17 mouse cellular contexts compared by ENCODE assay signal in the genomic region with DNA sequence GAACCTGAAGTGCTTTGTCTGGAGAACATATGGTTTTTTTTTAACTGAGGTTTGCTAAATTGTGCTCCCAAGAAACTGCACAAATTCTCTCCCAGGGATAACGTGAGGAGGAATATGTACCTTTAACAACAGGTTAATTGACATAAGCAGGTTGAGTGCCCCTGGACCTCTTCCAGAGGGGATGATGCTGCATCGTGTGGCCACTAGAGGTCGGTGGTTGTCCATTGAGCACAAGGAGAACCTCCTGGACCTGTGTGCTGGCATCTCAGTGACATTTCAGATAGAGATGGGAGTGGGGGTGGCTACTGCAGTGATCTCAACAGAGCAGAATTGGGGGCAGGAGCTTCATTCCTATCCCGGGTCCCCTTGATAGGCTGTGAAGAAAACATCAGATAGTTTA. TPM values are rescaled to one million over a fixed set of nuclear protein-coding genes. Genes with fewer than 3 reads are reported as not detected.
DNase-seq lines count a peak whose midpoint lies in the region; ATAC-seq and TF ChIP-seq lines count a peak whose summit lies in the region.
"Not testable (repeated sequence)": the region's sequence is repeated elsewhere in the genome, so short reads cannot be mapped to it uniquely, and the experiment has no call there.
"Had no signal": no experiment of that assay in that cellular context is flagged by ENCODE, and none has a peak within 500 bp of the region (broad histone marks: within the 10 kb centered on the region; RNA-seq: fewer than 3 reads in every experiment).

No protein-coding gene starts in this region.

- ATAC-seq in lung, postnatal 0 days, result not testable (repeated sequence)

- peak; percentile 15 for TF ChIP-seq RAD21 in MEL (IDR thresholded peaks at IDR 0.05; ENCODE audit: low read depth, low read length)

- H3K27ac ChIP-seq in MEL (ENCODE audit: control insufficient read depth, low read depth, low read length); left cerebral cortex, adult 2 months; lung, postnatal 0 days (ENCODE audit: low read length): not testable (repeated sequence)

- H3K4me1 ChIP-seq in MEL (ENCODE audit: control insufficient read depth in 1 of 2, insufficient read depth in 2 of 2, low read length in 2 of 2); lung, postnatal 0 days (ENCODE audit: insufficient read depth, low read depth, low read length): not testable (repeated sequence)

- peak; percentile 27 to 51 (median 38); a peak in 5 of 6 replicates for TF ChIP-seq CTCF in MEL (IDR thresholded peaks at IDR 0.05 in 2 of 3, conservative IDR thresholded peaks at IDR 0.05 in 1 of 3; ENCODE audit: control insufficient read depth in 1 of 3, insufficient read depth in 1 of 3, low read depth in 2 of 3, low read length in 3 of 3, poor library complexity in 1 of 3, severe bottlenecking in 1 of 3)
- TF ChIP-seq CTCF in left cerebral cortex, adult 2 months (IDR thresholded peaks at IDR 0.05), result peak; percentile 28
- peak; percentile 34 for TF ChIP-seq CTCF in lung, postnatal 0 days (IDR thresholded peaks at IDR 0.05)

- TF ChIP-seq POLR2A in MEL (IDR thresholded peaks at IDR 0.05; ENCODE audit: control insufficient read depth in 1 of 2, insufficient read depth in 1 of 2, low read depth in 1 of 2, low read length in 2 of 2, poor library complexity in 1 of 2), result not testable (repeated sequence)

- H3K27me3 ChIP-seq in MEL (ENCODE audit: control insufficient read depth in 1 of 2, insufficient read depth in 2 of 2, low read length in 2 of 2); lung, postnatal 0 days (replicated peaks; ENCODE audit: insufficient read depth, low read length): not testable (repeated sequence)

- DNase-seq in MEL (ENCODE audit: low read depth, low spot score); left cerebral cortex, adult 2 months (ENCODE audit: extremely low spot score in 1 of 2, low spot score in 2 of 2); lung, postnatal 0 days (ENCODE audit: low spot score): not testable (repeated sequence)
- peak; percentile 45 to 48 for DNase-seq in adrenal gland, postnatal 36 days
- DNase-seq in cerebellum, adult 9-11 months, result peak; percentile 59
- DNase-seq in gastrocnemius, postnatal 10 days, result peak; percentile 18
- DNase-seq in kidney, adult 9 months, result peak; percentile 76
- peak; percentile 4 for DNase-seq in thymus, postnatal 25 days

- H3K79me2 ChIP-seq in MEL (ENCODE audit: control insufficient read depth, insufficient read depth, low read length, poor library complexity), result not testable (repeated sequence)

- H3K9ac ChIP-seq in MEL (ENCODE audit: control insufficient read depth, low read depth, low read length, poor library complexity, severe bottlenecking); lung, postnatal 0 days (replicated peaks; ENCODE audit: low read depth): not testable (repeated sequence)

- intact Hi-C loops in left cerebral cortex, adult 2 months (cut with DNase I), result not testable (repeated sequence)

- WGBS in lung, postnatal 0 days, result 42% methylated on average over 4 of the region's 4 CpGs

- not testable (repeated sequence) for H3K36me3 ChIP-seq in MEL (ENCODE audit: control insufficient read depth in 1 of 2, insufficient read depth in 2 of 2, low read length in 2 of 2); lung, postnatal 0 days (ENCODE audit: insufficient read depth, low read length)

- TF ChIP-seq EP300 in MEL (IDR thresholded peaks at IDR 0.05; ENCODE audit: low read depth in 1 of 2, low read length in 2 of 2); lung, postnatal 0 days (IDR thresholded peaks at IDR 0.05): not testable (repeated sequence)

- H3K4me3 ChIP-seq in MEL (ENCODE audit: control insufficient read depth in 1 of 2, insufficient read depth in 1 of 2, low read depth in 2 of 2, low read length in 2 of 2); left cerebral cortex, adult 2 months; lung, postnatal 0 days (ENCODE audit: low read depth, low read length): not testable (repeated sequence)

- H3K4me2 ChIP-seq in lung, postnatal 0 days (replicated peaks; ENCODE audit: low read depth, low read length), result not testable (repeated sequence)

- H3K9me3 ChIP-seq in MEL (replicated peaks; ENCODE audit: insufficient read depth, low read length); lung, postnatal 0 days (ENCODE audit: low read length): not testable (repeated sequence)

TF ChIP-seq in MEL, 35 proteins besides CTCF, POLR2A, EP300 and RAD21:
- TF ChIP-seq SMC3 (IDR thresholded peaks at IDR 0.05; ENCODE audit: low read depth, low read length), result peak; percentile 27

RNA-seq across cellular contexts. Expression of gene Gm6309, which starts 2.2 kb away (rescaled TPM):
- not detected in 2 replicates for total RNA-seq in MEL (2012; rRNA removed)
- polyA plus RNA-seq in MEL (2012; ENCODE audit: insufficient read depth in 1 of 2, insufficient read length in 2 of 2, low read depth in 1 of 2, low replicate concordance in 2 of 2, missing spikeins in 1 of 2), result not detected
- total RNA-seq in adrenal gland, postnatal 36 days (2021), result not detected
- total RNA-seq in gastrocnemius, postnatal 10 days (2021), result not detected
- total RNA-seq in left cerebral cortex, adult 2 months (2021), result not detected
- not detected in 2 replicates for polyA plus RNA-seq in lung, postnatal 0 days (2015; fragmentation: Nextera tagmentation; extraction: Ambion mirVana)
- total RNA-seq: layer of hippocampus, adult 8-10 months had no signal
- polyA plus RNA-seq: CD4-positive, CD25-positive, alpha-beta regulatory T cell, adult 4 months; forebrain, embryonic 14.5 days; heart, embryonic 15.5 days; hindbrain, embryonic 10.5 days; intestine, embryonic 14.5 days; limb, embryonic 14.5 days; midbrain, embryonic 11.5 days; neural tube, embryonic 14.5 days had no signal

RNA-seq across cellular contexts. Expression of gene 1700001J03Rik, which starts 12.4 kb away (rescaled TPM):
- not detected in 2 replicates for total RNA-seq in MEL (2012; rRNA removed)
- polyA plus RNA-seq in MEL (2012; ENCODE audit: insufficient read depth in 1 of 2, insufficient read length in 2 of 2, low read depth in 1 of 2, low replicate concordance in 2 of 2, missing spikeins in 1 of 2), result under 1 TPM in 1 of 2 experiments, not detected in 1; 0.18 TPM
- total RNA-seq in adrenal gland, postnatal 36 days (2021), result under 1 TPM; 0.53 to 0.95 TPM
- total RNA-seq in gastrocnemius, postnatal 10 days (2021), result under 1 TPM; 0.65 to 0.87 TPM
- 1 to 10 TPM; 1.2 to 1.7 TPM for total RNA-seq in left cerebral cortex, adult 2 months (2021)
- polyA plus RNA-seq in lung, postnatal 0 days (2015; fragmentation: Nextera tagmentation; extraction: Ambion mirVana), result 0.36 TPM in 1 of 2 replicates, not detected in the other
- polyA plus RNA-seq: forebrain, embryonic 14.5 days; heart, embryonic 15.5 days; intestine, embryonic 14.5 days; midbrain, embryonic 11.5 days; neural tube, embryonic 14.5 days had no signal

RNA-seq across cellular contexts. Expression of gene Gm5565, which starts 12.4 kb away (rescaled TPM):
- total RNA-seq in MEL (2012; rRNA removed), result not detected in 2 replicates
- polyA plus RNA-seq in MEL (2012; ENCODE audit: insufficient read depth in 1 of 2, insufficient read length in 2 of 2, low read depth in 1 of 2, low replicate concordance in 2 of 2, missing spikeins in 1 of 2), result not detected
- total RNA-seq in adrenal gland, postnatal 36 days (2021), result not detected
- not detected for total RNA-seq in gastrocnemius, postnatal 10 days (2021)
- total RNA-seq in left cerebral cortex, adult 2 months (2021), result not detected
- not detected in 2 replicates for polyA plus RNA-seq in lung, postnatal 0 days (2015; fragmentation: Nextera tagmentation; extraction: Ambion mirVana)
- total RNA-seq: layer of hippocampus, adult 8-10 months had no signal
- polyA plus RNA-seq: CD4-positive, CD25-positive, alpha-beta regulatory T cell, adult 4 months; forebrain, embryonic 14.5 days; heart, embryonic 15.5 days; hindbrain, embryonic 10.5 days; intestine, embryonic 14.5 days; limb, embryonic 14.5 days; midbrain, embryonic 11.5 days; neural tube, embryonic 14.5 days had no signal

RNA-seq across cellular contexts. Expression of gene Rnf6, which starts 48.6 kb away (rescaled TPM):
- total RNA-seq in MEL (2012; rRNA removed), result 52.5 and 57.3 TPM in 2 replicates
- polyA plus RNA-seq in MEL (2012; ENCODE audit: insufficient read depth in 1 of 2, insufficient read length in 2 of 2, low read depth in 1 of 2, low replicate concordance in 2 of 2, missing spikeins in 1 of 2), result 10 to 100 TPM; 44.9 to 70.1 TPM
- 10 to 100 TPM; 49.3 to 60.3 TPM for total RNA-seq in adrenal gland, postnatal 36 days (2021)
- 10 to 100 TPM; 38.7 to 43.0 TPM for total RNA-seq in gastrocnemius, postnatal 10 days (2021)
- total RNA-seq in left cerebral cortex, adult 2 months (2021), result 10 to 100 TPM; 76.0 to 80.1 TPM
- 42.6 and 44.9 TPM in 2 replicates for polyA plus RNA-seq in lung, postnatal 0 days (2015; fragmentation: Nextera tagmentation; extraction: Ambion mirVana)

RNA-seq across cellular contexts. Expression of gene Cdk8, which starts 58.3 kb away (rescaled TPM):
- total RNA-seq in MEL (2012; rRNA removed), result 151 and 154 TPM in 2 replicates
- polyA plus RNA-seq in MEL (2012; ENCODE audit: insufficient read depth in 1 of 2, insufficient read length in 2 of 2, low read depth in 1 of 2, low replicate concordance in 2 of 2, missing spikeins in 1 of 2), result 100 to 1,000 TPM; 139 to 745 TPM
- total RNA-seq in adrenal gland, postnatal 36 days (2021), result 10 to 100 TPM; 43.0 to 78.1 TPM
- total RNA-seq in gastrocnemius, postnatal 10 days (2021), result 10 to 100 TPM; 20.5 to 27.2 TPM
- 10 to 100 TPM; 42.6 to 44.0 TPM for total RNA-seq in left cerebral cortex, adult 2 months (2021)
- 12.1 and 12.4 TPM in 2 replicates for polyA plus RNA-seq in lung, postnatal 0 days (2015; fragmentation: Nextera tagmentation; extraction: Ambion mirVana)
